Mouse (Mus musculus) G1E (cell line): Measurements from ENCODE around the gene Dock2.

Experiments used
- CTCF ChIP-seq: IDR thresholded peaks from 2 replicates; pipeline ENCODE4 v1.5.1; 2012; ENCODE audit warnings: low read depth, low read length, inconsistent platforms, mixed read lengths
- GATA1 ChIP-seq: IDR thresholded peaks from 2 replicates; pipeline ENCODE4 v1.6.1; 2012; ENCODE audit warnings: borderline replicate concordance, low read length, inconsistent platforms, mixed read lengths
- GATA2 ChIP-seq: IDR thresholded peaks from 2 replicates; pipeline ENCODE4 v1.6.1; 2012; ENCODE audit warnings: low read depth, low read length, inconsistent platforms, borderline replicate concordance
- POLR2AphosphoS5 ChIP-seq: IDR thresholded peaks from 2 replicates; pipeline ENCODE4 v1.6.1; 2012; ENCODE audit warnings: low read depth, low read length, inconsistent platforms; ENCODE audit not compliant: insufficient replicate concordance
- TAL1 ChIP-seq: conservative IDR thresholded peaks from 2 replicates; pipeline ENCODE4 v1.6.1; 2012; ENCODE audit warnings: low read depth, low read length, inconsistent platforms, mixed read lengths

DNA sequence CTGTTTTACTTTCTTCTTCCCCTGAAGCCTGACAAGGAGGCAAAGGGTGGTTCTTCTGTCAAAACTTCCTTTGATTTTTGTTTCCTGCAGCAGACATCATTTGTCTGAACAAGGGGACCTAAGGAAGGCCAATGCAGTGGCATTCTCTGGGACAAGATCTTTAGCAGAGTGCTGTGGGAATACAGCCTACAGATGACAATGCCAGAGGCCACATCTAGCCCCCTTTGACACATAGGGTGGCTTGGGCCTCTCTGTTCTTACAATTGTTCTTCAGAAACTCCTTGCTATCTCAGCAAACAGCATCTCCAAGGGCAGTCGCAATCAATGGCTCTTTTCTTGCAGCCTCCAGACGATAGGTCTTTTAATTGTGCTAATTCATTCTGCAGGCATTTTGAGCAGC is 493.0 kb downstream of the Dock2 start:
- TF ChIP-seq CTCF (no peak), TAL1 (no peak), GATA1 (no peak), GATA2 (no peak), POLR2AphosphoS5 (no peak)
